Mouse (Mus musculus) lung, postnatal 0 days (tissue): ENCODE results near the gene Btg1.

Experiments used
- CTCF ChIP-seq: IDR thresholded peaks from 2 replicates; pipeline ENCODE4 v1.5.1; 2016; ENCODE audit warnings: antibody characterized with exemption, mild to moderate bottlenecking
- EP300 ChIP-seq: IDR thresholded peaks from 2 replicates; pipeline ENCODE4 v1.6.1; 2016; ENCODE audit warnings: antibody characterized with exemption, mild to moderate bottlenecking, control low read depth

GRCm38 (mm10) chr10:96625682-96626081 is 8.9 kb downstream of the Btg1 start:
- TF ChIP-seq CTCF (no peak), EP300 (no peak)
